Mouse (Mus musculus): ENCODE measurements around the gene S100a1.

GRCm38 (mm10) chr3:90509747-90510123 is 4.5 kb downstream of the S100a1 start:
- no peak for TF ChIP-seq TCF12 (IDR thresholded peaks at IDR 0.05; ENCODE audit: insufficient read depth, poor library complexity, severe bottlenecking)
- TF ChIP-seq POLR2A (IDR thresholded peaks at IDR 0.05; ENCODE audit: insufficient read length, low read depth), result no peak
- TF ChIP-seq MAX (IDR thresholded peaks at IDR 0.05; ENCODE audit: low read depth), result no peak
- no peak for TF ChIP-seq MYOD1 (IDR thresholded peaks at IDR 0.05; ENCODE audit: control insufficient read depth in 1 of 3, insufficient read length in 2 of 3, low read depth in 2 of 3)
- no peak for TF ChIP-seq POLR2AphosphoS2 (IDR thresholded peaks at IDR 0.05; ENCODE audit: insufficient read length, low read depth)
